Mouse (Mus musculus) brain, embryonic 14.5 days (tissue): Measurements from ENCODE around the gene Krtcap2. TPM values are rescaled to one million over a fixed set of nuclear protein-coding genes. Genes with fewer than 3 reads are reported as not detected.
A peak's percentile ranks its signal among the peaks of the same experiment; 100 is the strongest.

Experiments
- DNase-seq: peaks from one replicate; pipeline ENCODE4 v3.0.0-alpha.2; 2011; ENCODE audit warnings: low read depth
- CTCF ChIP-seq: fragments of 200-500 bp; IDR thresholded peaks from 2 replicates; pipeline ENCODE4 v1.5.1; 2012; ENCODE audit warnings: inconsistent platforms, mild to moderate bottlenecking, moderate library complexity, borderline replicate concordance; ENCODE audit not compliant: insufficient read depth, insufficient read length; ENCODE audit errors: extremely low read depth
- POLR2A ChIP-seq: fragments of 200-500 bp; IDR thresholded peaks from 2 replicates; pipeline ENCODE4 v1.6.1; 2012; ENCODE audit warnings: mild to moderate bottlenecking, inconsistent platforms, borderline replicate concordance; ENCODE audit not compliant: poor library complexity, insufficient read depth, insufficient read length, severe bottlenecking; ENCODE audit errors: extremely low read depth
- polyA plus RNA-seq: library from polyadenylated mRNA; depleted of rRNA; stranded (reverse); fragments of >200 nt; gene quantifications from 2 replicates; pipeline ENCODE4 v1.2.3, GENCODE M21; 2012

Gene Krtcap2
- polyA plus RNA-seq, 1 experiment: 86.7 TPM

- TF ChIP-seq CTCF (no peak), POLR2A (no peak)
- no peak for DNase-seq
Measured at GRCm38 (mm10) chr3:89228836-89229235, 16.9 kb upstream of the Krtcap2 start, which contains the start of gene Muc1. Muc1 (plus strand) TSS chr3:89229057.

DNA sequence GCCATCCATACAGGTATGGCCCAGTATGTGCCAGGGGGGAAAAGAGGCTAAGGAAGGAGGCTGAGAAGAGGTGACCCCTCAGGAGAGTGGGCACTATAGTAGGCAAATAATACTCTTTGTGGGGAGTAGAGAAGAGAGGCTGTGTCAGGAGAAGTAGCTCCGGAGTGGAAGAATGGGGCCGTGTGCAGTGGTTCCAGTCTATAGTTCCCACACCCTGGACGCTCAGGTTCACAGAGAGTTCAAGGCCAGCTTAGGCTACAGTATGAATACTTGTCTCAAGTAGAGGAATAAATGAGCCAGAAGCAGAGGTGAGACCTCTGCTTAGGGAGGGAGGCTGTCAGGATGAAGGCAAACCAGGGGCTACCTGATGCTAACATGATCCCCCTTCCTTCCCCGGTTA, 16.5 kb upstream of the Krtcap2 start:
- no peak for DNase-seq
- no peak for TF ChIP-seq POLR2A
- TF ChIP-seq CTCF: no peak

DNA sequence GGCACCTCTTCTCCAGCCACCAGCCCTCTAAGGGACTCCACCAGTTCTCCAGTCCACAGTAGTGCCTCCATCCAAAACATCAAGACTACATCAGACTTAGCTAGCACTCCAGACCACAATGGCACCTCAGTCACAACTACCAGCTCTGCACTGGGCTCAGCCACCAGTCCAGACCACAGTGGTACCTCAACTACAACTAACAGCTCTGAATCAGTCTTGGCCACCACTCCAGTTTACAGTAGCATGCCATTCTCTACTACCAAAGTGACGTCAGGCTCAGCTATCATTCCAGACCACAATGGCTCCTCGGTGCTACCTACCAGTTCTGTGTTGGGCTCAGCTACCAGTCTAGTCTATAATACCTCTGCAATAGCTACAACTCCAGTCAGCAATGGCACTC, 15.2 kb upstream of the Krtcap2 start:
- no peak for TF ChIP-seq POLR2A
- no peak for TF ChIP-seq CTCF
- DNase-seq: no peak

- TF ChIP-seq CTCF: no peak
- no peak for TF ChIP-seq POLR2A
- DNase-seq: no peak
Measured at GRCm38 (mm10) chr3:89231345-89231744, 14.4 kb upstream of the Krtcap2 start.

DNA sequence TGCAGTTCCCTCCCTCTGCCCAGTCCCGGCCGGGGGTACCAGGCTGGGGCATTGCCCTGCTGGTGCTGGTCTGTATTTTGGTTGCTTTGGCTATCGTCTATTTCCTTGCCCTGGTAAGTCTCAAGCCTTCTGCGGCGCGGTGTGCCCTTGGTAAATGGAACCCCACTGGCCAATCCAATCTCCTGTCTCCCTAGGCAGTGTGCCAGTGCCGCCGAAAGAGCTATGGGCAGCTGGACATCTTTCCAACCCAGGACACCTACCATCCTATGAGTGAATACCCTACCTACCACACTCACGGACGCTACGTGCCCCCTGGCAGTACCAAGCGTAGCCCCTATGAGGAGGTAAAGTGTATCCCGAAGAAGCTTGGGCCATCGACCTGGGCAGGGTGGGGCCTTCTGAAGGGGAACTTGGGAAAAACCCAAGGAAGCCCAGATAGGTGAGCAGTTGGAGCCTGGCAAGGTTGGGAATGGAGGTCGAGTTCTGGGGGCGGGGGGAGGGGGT, 13.9 kb upstream of the Krtcap2 start:
- no peak for TF ChIP-seq CTCF
- no peak for TF ChIP-seq POLR2A
- DNase-seq: no peak

GRCm38 (mm10) chr3:89232614-89233013, 13.2 kb upstream of the Krtcap2 start:
- TF ChIP-seq POLR2A: no peak
- no peak for TF ChIP-seq CTCF
- DNase-seq: no peak

- TF ChIP-seq CTCF: no peak
- no peak for TF ChIP-seq POLR2A
- DNase-seq: no peak
Measured at GRCm38 (mm10) chr3:89233562-89234110, 12.1 kb upstream of the Krtcap2 start.

DNA sequence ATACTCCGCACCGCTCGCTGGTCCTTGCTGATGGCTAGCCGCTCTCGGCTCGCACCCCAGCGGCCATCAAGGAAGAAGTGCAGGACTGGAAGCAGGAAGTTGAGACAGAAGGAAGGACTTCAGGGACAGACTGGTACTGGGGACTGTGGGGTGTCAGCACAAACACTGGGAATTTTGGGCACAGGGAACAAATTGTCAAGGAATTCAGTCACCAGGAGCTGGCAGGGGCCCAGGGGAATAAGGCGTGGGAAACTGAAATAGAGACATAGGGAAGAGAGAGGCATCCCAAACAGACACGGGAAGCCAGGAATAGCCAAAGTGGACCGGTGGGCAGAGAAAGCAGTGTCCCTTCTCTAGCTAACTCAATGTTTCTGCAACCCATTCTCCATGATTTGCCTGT, 9.2 kb upstream of the Krtcap2 start:
- TF ChIP-seq CTCF (no peak), POLR2A (no peak)
- no peak for DNase-seq

DNA sequence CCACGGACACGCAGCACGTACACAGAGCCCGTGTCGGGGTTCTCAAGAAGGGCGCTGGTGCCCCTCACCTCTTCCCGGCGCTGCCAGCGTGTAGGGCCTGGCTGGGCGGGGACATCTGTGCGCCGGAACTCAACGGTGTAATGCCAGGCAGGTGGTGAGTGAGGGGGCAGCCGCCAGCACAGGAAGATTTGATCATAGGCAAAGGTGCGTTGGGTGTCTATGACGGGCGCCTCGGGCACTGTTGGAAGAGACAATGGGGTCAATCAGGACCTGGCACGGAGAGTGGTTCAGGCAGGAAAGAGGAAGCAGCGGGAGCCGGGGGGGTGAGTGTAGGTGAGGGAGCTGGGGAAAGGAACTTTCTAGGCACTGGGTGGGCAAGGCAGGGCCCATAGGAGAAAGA, 8.1 kb upstream of the Krtcap2 start:
- TF ChIP-seq CTCF (no peak), POLR2A (no peak)
- no peak for DNase-seq

- DNase-seq: no peak
- TF ChIP-seq POLR2A (no peak), CTCF (no peak)
Measured at GRCm38 (mm10) chr3:89238494-89238893, 7.3 kb upstream of the Krtcap2 start.

- TF ChIP-seq CTCF (peak; percentile 70; the same call in 1 of the 2 replicates), POLR2A (no peak)
- peak; percentile 69 for DNase-seq
Measured at GRCm38 (mm10) chr3:89242331-89242895, 3.4 kb upstream of the Krtcap2 start.

DNA sequence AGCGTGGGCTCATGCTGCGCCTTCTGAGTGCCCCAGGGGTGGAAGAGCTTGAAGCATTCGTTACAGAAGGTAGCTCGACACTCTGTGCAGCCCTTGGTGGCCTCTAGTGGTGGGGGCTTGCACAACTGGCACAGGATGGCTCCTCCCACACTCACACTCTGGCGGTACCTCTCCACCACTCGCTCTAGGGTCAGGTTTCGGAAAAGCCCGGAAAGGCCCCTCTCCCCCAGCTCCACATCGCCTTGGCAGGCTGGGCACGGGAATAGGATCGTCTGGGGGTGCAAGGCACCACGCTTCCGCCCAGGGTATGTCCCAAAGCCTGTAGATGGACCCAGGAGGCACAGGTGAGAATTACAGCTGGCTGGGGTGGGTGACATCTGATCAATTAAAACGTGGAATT, 2.2 kb upstream of the Krtcap2 start:
- peak; percentile 66 for DNase-seq
- TF ChIP-seq CTCF (peak; percentile 56; the same call in 1 of the 2 replicates), POLR2A (no peak)

- peak; percentile 31; the same call in 1 of the 2 replicates for TF ChIP-seq CTCF
- no peak for TF ChIP-seq POLR2A
- peak; percentile 31 for DNase-seq
Measured at GRCm38 (mm10) chr3:89244158-89244981, 1.4 kb upstream of the Krtcap2 start.

- TF ChIP-seq CTCF: no peak
- TF ChIP-seq POLR2A: peak; percentile 18; the same call in 1 of the 2 replicates
- DNase-seq: peak; percentile 96
Measured at GRCm38 (mm10) chr3:89244982-89245687, 631 bp upstream of the Krtcap2 start.
